Mouse (Mus musculus) thymus, adult 2 months (tissue): Measurements from ENCODE around the gene Nfatc3.

Experiments used
- CTCF ChIP-seq: fragments of 200-500 bp; IDR thresholded peaks from 2 replicates; pipeline ENCODE4 v1.5.1; 2012; ENCODE audit warnings: mild to moderate bottlenecking, control low read depth, low read length, moderate library complexity, borderline replicate concordance; ENCODE audit not compliant: control insufficient read depth, poor library complexity, insufficient read depth; ENCODE audit errors: extremely low read depth
- POLR2A ChIP-seq: fragments of 200-500 bp; IDR thresholded peaks from 2 replicates; pipeline ENCODE4 v1.6.1; 2012; ENCODE audit warnings: mild to moderate bottlenecking, low read length, control low read depth, moderate library complexity; ENCODE audit not compliant: control insufficient read depth, poor library complexity, insufficient read depth; ENCODE audit errors: extremely low read depth

GRCm38 (mm10) chr8:106069565-106069964 lies 10.9 kb downstream of the Nfatc3 start:
- TF ChIP-seq POLR2A (no peak), CTCF (no peak)
